Comparison of ENCODE assay signal across 8 mouse cellular contexts in genomic region chrX:51205548-51206324, GRCm38 (mm10). TPM values are rescaled to one million over a fixed set of nuclear protein-coding genes. Genes with fewer than 3 reads are reported as not detected.
DNase-seq lines count a peak whose midpoint lies in the region; ATAC-seq and TF ChIP-seq lines count a peak whose summit lies in the region.

No protein-coding gene starts in this region.

- peak; percentile 16; the same call in 1 of the 2 replicates for TF ChIP-seq CTCF in small intestine, adult 2 months (IDR thresholded peaks at IDR 0.05; ENCODE audit: extremely low read depth, insufficient read length, insufficient replicate concordance, low read depth, low read length)

- no peaks in the 10 kb centered on the region for H3K9me3 ChIP-seq in kidney, embryonic 15.5 days (replicated peaks)

- peak overlapping the region; percentile 47 for H3K9ac ChIP-seq in kidney, embryonic 15.5 days

- 0 out of 2 replicates have a peak, but pooled peaks cover 3% of the 10 kb centered on the region for H3K4me1 ChIP-seq in kidney, embryonic 15.5 days
- no peaks in the 10 kb centered on the region for H3K4me1 ChIP-seq in small intestine, adult 2 months (ENCODE audit: control insufficient read depth, insufficient read depth, insufficient read length, low read length)

- TF ChIP-seq POLR2A in small intestine, adult 2 months (IDR thresholded peaks at IDR 0.05; ENCODE audit: low read depth, low read length): no peak

- peak overlapping the region; percentile 79 for H3K4me2 ChIP-seq in kidney, embryonic 15.5 days

- no peaks in the 10 kb centered on the region for H3K36me3 ChIP-seq in kidney, embryonic 15.5 days
- no peaks in the 10 kb centered on the region for H3K36me3 ChIP-seq in small intestine, adult 2 months (ENCODE audit: control insufficient read depth, insufficient read depth, low read length)

- peaks cover 20% of the 10 kb centered on the region for H3K27me3 ChIP-seq in kidney, embryonic 15.5 days
- H3K27me3 ChIP-seq in small intestine, adult 2 months (ENCODE audit: control insufficient read depth, insufficient read depth, low read length): no peaks in the 10 kb centered on the region

- ATAC-seq in granulocyte monocyte progenitor cell, adult 5-6 weeks (replicated peaks; ENCODE audit: poor library complexity, severe bottlenecking): peak; percentile 61
- peak; percentile 86 for ATAC-seq in kidney, embryonic 15.5 days (replicated peaks; ENCODE audit: low FRiP score)

- peak; percentile 11 for DNase-seq in ovary, postnatal 10 days (ENCODE audit: low spot score)
- DNase-seq in ovary, adult 18-20 months (ENCODE audit: low spot score): no peak
- peak; percentile 18 to 25 for DNase-seq in cerebellum, postnatal 14 days
- DNase-seq in lung, postnatal 4 days: peak; percentile 72 to 80
- no peak for DNase-seq in layer of hippocampus, adult 18-20 months (ENCODE audit: low spot score in 2 of 2)

- H3K27ac ChIP-seq in kidney, embryonic 15.5 days: peak overlapping the region; percentile 71
- no peak overlapping the region for H3K27ac ChIP-seq in small intestine, adult 2 months (ENCODE audit: insufficient read depth, low read depth, low read length)

- peak overlapping the region; percentile 60 for H3K4me3 ChIP-seq in kidney, embryonic 15.5 days (replicated peaks)
- peak overlapping the region; percentile 84 for H3K4me3 ChIP-seq in small intestine, adult 2 months (ENCODE audit: low read depth, low read length)

- WGBS in kidney, embryonic 15.5 days: 22% methylated on average over 59 of the region's 79 CpGs
- WGBS in small intestine, adult 2 months: 10% methylated on average over 78 of the region's 79 CpGs

RNA-seq across cellular contexts. Expression of gene Mbnl3, which starts 0.6 kb away (rescaled TPM):
- total RNA-seq in granulocyte monocyte progenitor cell, adult 5-6 weeks (2014; fragmentation: Nextera tagmentation): 55.3 and 57.8 TPM in 2 replicates
- total RNA-seq in granulocyte monocyte progenitor cell, adult 5-6 weeks (2017): 56.9 and 59.3 TPM in 2 replicates
- polyA plus RNA-seq in kidney, embryonic 15.5 days (2015; fragmentation: Nextera tagmentation; extraction: Ambion mirVana): 8.1 and 9.9 TPM in 2 replicates
- 1.2 and 2.4 TPM in 2 replicates for polyA plus RNA-seq in small intestine, adult 2 months (2012; rRNA removed)
- not detected for total RNA-seq in layer of hippocampus, adult 18-20 months (2021)

Comparison
In these comparisons a context has a peak if more than half of its experiments do, and no peak if none do; other contexts are left out.
1. DNase-seq: peak in ovary, postnatal 10 days (single experiment), cerebellum, postnatal 14 days (2 of 2) and lung, postnatal 4 days (2 of 2); none in ovary, adult 18-20 months (single experiment) and layer of hippocampus, adult 18-20 months (0 of 2).
2. RNA of gene Mbnl3, which starts 0.6 kb away (total RNA-seq): 55.3 to 59.3 TPM in granulocyte monocyte progenitor cell, adult 5-6 weeks; not detected in layer of hippocampus, adult 18-20 months; every median in the first group is over 10 times any median in the second.